Mouse (Mus musculus): ENCODE data around the gene Smg1. TPM values are rescaled to one million over a fixed set of nuclear protein-coding genes. Genes with fewer than 3 reads are reported as not detected.

The Smg1 gene
- polyA plus RNA-seq, 1 experiment: 43.2 TPM

DNA sequence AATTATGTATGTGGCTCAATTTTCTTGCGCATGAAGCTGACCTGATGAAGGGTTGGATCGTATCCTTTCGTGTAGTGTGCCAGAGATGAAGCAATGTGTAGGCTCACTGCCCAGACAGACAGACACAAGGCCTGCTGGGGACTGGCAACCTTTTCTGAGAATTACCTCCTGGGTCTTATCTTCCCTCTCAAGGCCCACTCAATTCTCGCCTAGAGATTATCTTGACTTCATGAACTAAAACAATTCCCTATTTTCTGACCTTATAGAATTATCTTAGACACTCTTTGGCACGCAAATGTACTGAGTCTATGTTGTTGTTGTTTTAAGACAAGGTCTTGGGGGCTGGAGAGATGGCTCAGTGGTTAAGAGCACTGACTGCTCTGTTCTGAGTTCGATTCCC is 22.6 kb upstream of the Smg1 start:
- TF ChIP-seq CTCF (IDR thresholded peaks at IDR 0.05; ENCODE audit: low read depth, low read length) (no peak), POLR2A (IDR thresholded peaks at IDR 0.05; ENCODE audit: borderline replicate concordance, low read depth, low read length) (no peak)
- Histone ChIP-seq H3K4me1 (ENCODE audit: control insufficient read depth, insufficient read depth, low read length) (no peaks in the 10 kb centered on the region), H3K4me3 (ENCODE audit: insufficient read depth, low read length) (no peak overlapping the region), H3K27ac (ENCODE audit: insufficient read depth, low read depth, low read length) (no peak overlapping the region)

DNA sequence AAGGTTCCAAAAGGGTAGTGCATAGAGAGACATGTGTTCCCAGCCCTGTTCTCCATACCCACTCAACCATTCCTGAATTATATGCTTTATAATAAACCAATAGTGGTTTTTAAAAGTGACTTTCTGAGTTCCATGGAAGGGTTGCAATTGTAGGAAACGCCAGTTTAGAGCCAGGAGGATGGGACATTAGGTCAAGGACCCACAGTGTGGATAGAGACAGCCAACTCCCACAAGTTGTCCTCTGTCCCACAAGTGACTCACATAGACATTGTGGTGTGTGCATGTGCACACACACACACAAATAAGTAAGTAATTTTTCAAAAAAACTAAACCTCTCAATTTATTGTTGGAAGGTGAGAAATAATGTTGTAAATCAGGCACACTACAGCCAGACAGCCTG is 20.1 kb upstream of the Smg1 start:
- Histone ChIP-seq H3K4me3 (ENCODE audit: insufficient read depth, low read length) (no peak overlapping the region), H3K27ac (ENCODE audit: insufficient read depth, low read depth, low read length) (no peak overlapping the region), H3K4me1 (ENCODE audit: control insufficient read depth, insufficient read depth, low read length) (no peaks in the 10 kb centered on the region)
- TF ChIP-seq CTCF (IDR thresholded peaks at IDR 0.05; ENCODE audit: low read depth, low read length) (no peak), POLR2A (IDR thresholded peaks at IDR 0.05; ENCODE audit: borderline replicate concordance, low read depth, low read length) (no peak)

DNA sequence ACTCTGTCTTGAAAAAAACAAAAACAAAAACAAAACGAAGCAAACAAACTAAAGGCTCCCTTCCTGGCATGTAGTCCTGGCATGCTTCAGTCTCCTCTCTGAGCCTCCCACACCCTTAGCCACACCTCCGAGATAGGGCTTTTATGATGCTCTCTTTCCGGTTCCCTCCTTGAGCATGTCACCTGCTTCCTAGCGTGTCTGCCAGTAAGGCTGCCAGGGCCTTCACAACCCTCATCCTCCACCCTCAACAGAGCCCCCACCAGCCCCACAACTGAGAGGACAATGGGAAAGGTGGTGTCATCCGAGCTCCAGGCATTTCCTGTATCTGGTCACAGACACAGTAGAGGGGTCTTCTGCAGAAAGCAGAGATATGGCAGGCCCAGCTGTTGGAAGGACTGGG is 18.9 kb upstream of the Smg1 start:
- H3K4me1 ChIP-seq (ENCODE audit: control insufficient read depth, insufficient read depth, low read length): no peaks in the 10 kb centered on the region
- no peak overlapping the region for H3K4me3 ChIP-seq (ENCODE audit: insufficient read depth, low read length)
- no peak overlapping the region for H3K27ac ChIP-seq (ENCODE audit: insufficient read depth, low read depth, low read length)
- no peak for TF ChIP-seq POLR2A (IDR thresholded peaks at IDR 0.05; ENCODE audit: borderline replicate concordance, low read depth, low read length)
- no peak for TF ChIP-seq CTCF (IDR thresholded peaks at IDR 0.05; ENCODE audit: low read depth, low read length)

DNA sequence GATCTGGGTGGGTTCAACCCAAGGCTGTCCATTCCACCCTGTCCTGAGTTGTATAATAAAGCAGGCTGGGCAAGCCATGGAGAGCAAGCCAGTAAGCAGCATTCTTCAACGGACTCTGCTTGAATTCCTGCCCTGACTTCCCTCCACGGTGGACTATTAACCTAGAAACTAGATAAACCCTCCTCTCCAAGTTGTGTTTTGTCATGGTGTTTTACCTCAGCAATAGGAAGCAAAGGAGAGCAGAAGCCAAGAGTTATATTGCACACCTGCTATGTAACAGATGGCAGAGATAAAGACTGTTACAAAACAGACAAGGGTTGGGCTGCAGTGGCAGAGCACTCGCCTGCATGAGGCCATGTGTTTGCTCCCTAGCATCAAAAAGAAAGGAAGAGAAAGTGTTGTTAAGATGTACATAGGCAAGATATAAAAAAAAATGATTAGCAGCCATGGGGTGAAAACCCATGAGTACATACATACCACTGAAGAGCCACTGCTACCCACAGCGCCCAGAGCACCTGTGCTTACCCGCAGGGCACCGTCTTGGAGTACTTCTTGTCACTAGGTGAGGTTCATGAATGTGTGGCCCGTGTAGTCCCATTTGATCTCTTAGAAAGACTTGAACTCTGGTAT is 16.3 kb upstream of the Smg1 start:
- Histone ChIP-seq H3K4me1 (ENCODE audit: control insufficient read depth, insufficient read depth, low read length) (no peaks in the 10 kb centered on the region), H3K4me3 (ENCODE audit: insufficient read depth, low read length) (no peak overlapping the region), H3K27ac (ENCODE audit: insufficient read depth, low read depth, low read length) (no peak overlapping the region)
- TF ChIP-seq POLR2A (IDR thresholded peaks at IDR 0.05; ENCODE audit: borderline replicate concordance, low read depth, low read length) (no peak), CTCF (IDR thresholded peaks at IDR 0.05; ENCODE audit: low read depth, low read length) (no peak)

DNA sequence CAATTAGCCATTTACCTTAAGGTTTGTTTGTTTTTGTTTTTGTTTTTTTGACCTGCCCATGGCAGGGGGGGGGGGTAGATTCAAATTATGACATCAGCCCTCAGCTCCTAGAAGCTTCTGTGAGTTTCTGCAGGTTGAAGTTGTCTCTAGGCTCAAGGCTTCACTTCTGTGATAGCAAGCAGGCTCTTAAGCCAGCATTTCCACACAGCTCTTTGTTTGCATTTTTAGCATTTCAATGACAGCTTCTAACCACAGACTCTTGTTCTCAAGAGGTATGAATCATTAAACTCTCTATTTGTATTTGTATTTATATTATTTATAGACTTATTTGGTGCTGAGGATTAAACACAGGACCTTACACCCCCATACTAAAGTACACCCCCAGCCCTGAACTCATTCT is 15.0 kb upstream of the Smg1 start:
- no peak overlapping the region for H3K27ac ChIP-seq (ENCODE audit: insufficient read depth, low read depth, low read length)
- TF ChIP-seq CTCF (IDR thresholded peaks at IDR 0.05; ENCODE audit: low read depth, low read length): no peak
- TF ChIP-seq POLR2A (IDR thresholded peaks at IDR 0.05; ENCODE audit: borderline replicate concordance, low read depth, low read length): no peak
- H3K4me1 ChIP-seq (ENCODE audit: control insufficient read depth, insufficient read depth, low read length): no peaks in the 10 kb centered on the region
- no peak overlapping the region for H3K4me3 ChIP-seq (ENCODE audit: insufficient read depth, low read length)

DNA sequence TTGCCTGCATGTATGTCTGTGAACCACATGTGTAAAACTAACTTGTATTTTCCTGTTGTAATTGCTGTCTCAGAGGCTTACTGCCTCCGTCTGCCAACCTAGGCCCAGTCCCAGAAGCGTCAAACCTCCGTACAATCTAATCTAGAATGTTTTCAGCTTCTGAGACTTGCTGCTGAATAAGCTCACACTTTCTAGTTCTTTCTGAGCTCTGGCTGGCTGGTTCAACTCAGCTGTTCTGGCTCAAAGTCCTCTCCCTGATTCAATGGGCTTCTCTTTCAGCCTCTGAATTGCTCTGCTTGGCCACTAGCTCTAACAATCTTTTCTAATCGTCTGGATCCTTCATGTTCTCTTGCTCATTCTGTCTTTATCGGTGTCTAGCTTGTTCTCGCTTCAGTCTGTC is 13.3 kb upstream of the Smg1 start:
- no peak for TF ChIP-seq CTCF (IDR thresholded peaks at IDR 0.05; ENCODE audit: low read depth, low read length)
- no peak for TF ChIP-seq POLR2A (IDR thresholded peaks at IDR 0.05; ENCODE audit: borderline replicate concordance, low read depth, low read length)
- peaks cover 6% of the 10 kb centered on the region for H3K4me1 ChIP-seq (ENCODE audit: control insufficient read depth, insufficient read depth, low read length)
- no peak overlapping the region for H3K4me3 ChIP-seq (ENCODE audit: insufficient read depth, low read length)
- no peak overlapping the region for H3K27ac ChIP-seq (ENCODE audit: insufficient read depth, low read depth, low read length)

DNA sequence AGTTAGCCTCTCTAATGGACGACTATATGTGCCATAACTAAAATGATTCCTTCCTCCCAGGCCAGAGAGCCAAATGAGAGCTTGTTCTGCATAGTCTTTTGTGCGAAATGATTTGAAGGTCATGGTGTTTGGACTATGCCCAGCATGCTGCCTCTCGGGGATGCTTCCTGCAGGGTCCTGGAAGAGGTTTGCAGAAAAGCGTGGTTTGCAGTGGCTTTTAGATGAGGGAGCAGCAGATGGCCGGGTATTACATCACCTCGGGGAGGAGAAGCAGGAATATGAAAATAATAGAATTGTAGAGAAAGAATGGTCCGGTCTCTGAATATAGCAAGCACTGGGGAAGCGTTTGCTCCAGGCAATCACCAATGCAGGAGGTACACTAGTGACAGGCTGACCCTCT is 11.0 kb upstream of the Smg1 start:
- Histone ChIP-seq H3K27ac (ENCODE audit: insufficient read depth, low read depth, low read length) (no peak overlapping the region), H3K4me1 (ENCODE audit: control insufficient read depth, insufficient read depth, low read length) (peaks cover 7% of the 10 kb centered on the region)
- TF ChIP-seq POLR2A (IDR thresholded peaks at IDR 0.05; ENCODE audit: borderline replicate concordance, low read depth, low read length): no peak

DNA sequence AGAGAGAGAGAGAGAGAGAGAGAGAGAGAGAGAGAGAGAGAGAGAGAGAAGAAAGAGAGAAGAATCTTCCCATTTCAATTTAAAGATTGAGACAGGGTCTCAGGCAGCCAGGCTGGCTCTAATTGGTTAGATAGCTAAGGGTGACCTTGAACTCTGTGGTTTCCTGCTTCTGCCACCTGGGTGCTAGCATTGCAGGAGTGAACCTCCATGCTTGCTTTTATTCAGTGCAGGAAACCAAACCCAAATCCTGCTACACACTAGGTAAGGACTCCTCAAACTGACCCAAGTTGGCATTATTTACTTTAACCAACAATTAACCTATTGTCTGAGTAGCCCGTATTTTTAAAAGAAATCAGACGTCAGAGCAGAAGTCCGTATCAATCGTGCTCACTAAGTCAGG is 10.5 kb upstream of the Smg1 start:
- H3K27ac ChIP-seq (ENCODE audit: insufficient read depth, low read depth, low read length): no peak overlapping the region
- TF ChIP-seq POLR2A (IDR thresholded peaks at IDR 0.05; ENCODE audit: borderline replicate concordance, low read depth, low read length): no peak
- no peak overlapping the region for H3K4me3 ChIP-seq (ENCODE audit: insufficient read depth, low read length)
- H3K4me1 ChIP-seq (ENCODE audit: control insufficient read depth, insufficient read depth, low read length): peaks cover 7% of the 10 kb centered on the region

More for the DNA sequence above, 11.0 kb upstream of the Smg1 start:
- H3K4me3 ChIP-seq (ENCODE audit: insufficient read depth, low read length): no peak overlapping the region

DNA sequence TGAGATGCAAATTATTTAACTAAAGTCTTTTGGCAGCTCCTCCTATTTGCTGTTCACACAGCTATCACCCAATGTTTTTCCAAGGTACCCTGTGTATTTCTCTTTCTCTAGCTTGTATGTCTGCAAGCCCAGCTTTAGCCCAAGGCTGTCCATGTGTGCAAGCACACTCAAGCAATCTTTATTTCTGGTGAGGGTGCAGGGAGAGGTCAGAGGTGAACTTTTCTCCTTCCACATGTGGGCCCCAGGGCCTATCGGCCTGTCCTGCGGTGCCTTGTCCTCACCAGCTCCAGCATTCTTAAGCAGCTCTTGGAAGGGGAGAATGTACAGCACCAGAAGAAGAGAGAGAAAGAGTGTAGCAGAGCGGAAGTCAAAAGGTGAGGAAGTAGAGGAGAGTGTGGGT is 9.5 kb upstream of the Smg1 start:
- no peak overlapping the region for H3K27ac ChIP-seq (ENCODE audit: insufficient read depth, low read depth, low read length)
- TF ChIP-seq CTCF (IDR thresholded peaks at IDR 0.05; ENCODE audit: low read depth, low read length) (no peak), POLR2A (IDR thresholded peaks at IDR 0.05; ENCODE audit: borderline replicate concordance, low read depth, low read length) (no peak)
- H3K4me1 ChIP-seq (ENCODE audit: control insufficient read depth, insufficient read depth, low read length): peaks cover 7% of the 10 kb centered on the region
- H3K4me3 ChIP-seq (ENCODE audit: insufficient read depth, low read length): no peak overlapping the region

DNA sequence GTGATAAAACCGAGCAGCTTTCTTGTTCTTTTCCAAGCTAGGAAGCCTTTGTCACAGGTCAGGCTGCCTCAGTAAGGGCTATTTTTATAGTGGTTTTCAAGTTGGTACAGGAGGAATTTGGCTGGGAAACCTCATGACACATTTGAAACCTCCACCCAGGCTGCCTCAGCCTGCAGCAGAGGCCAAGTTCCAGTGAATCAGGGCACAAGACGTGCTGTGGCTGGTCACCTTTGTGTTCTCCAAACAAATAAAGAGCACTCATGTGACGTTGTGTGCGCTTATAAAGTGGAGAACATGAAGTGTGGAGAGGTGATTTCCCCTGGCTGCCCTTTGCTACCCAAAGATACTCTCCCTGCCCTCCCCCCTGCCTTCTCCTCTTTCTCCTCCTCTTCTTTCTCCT is 8.9 kb upstream of the Smg1 start:
- Histone ChIP-seq H3K4me3 (ENCODE audit: insufficient read depth, low read length) (no peak overlapping the region), H3K4me1 (ENCODE audit: control insufficient read depth, insufficient read depth, low read length) (peaks cover 7% of the 10 kb centered on the region), H3K27ac (ENCODE audit: insufficient read depth, low read depth, low read length) (no peak overlapping the region)
- TF ChIP-seq POLR2A (IDR thresholded peaks at IDR 0.05; ENCODE audit: borderline replicate concordance, low read depth, low read length) (no peak), CTCF (IDR thresholded peaks at IDR 0.05; ENCODE audit: low read depth, low read length) (no peak)

Measured in bone marrow macrophage, adult 2 months (primary cell).